Mouse (Mus musculus) cerebellum, adult 2 months (tissue): ENCODE results near the gene Rnpepl1.
A peak's percentile ranks its signal among the peaks of the same experiment; 100 is the strongest.

Experiments
- CTCF ChIP-seq: fragments of 200-500 bp; IDR thresholded peaks from 2 replicates; pipeline ENCODE4 v1.5.1; 2011; ENCODE audit warnings: low read depth, mild to moderate bottlenecking, control low read depth, low read length, moderate library complexity, borderline replicate concordance; ENCODE audit not compliant: insufficient read depth
- POLR2A ChIP-seq: fragments of 200-500 bp; IDR thresholded peaks from 2 replicates; pipeline ENCODE4 v1.6.1; 2011; ENCODE audit warnings: low read length, control low read depth, borderline replicate concordance; ENCODE audit not compliant: insufficient read depth

GRCm38 (mm10) chr1:92895089-92895488 lies 15.5 kb upstream of the Rnpepl1 start:
- TF ChIP-seq CTCF (peak; percentile 96), POLR2A (no peak)
